ENCODE assay signal across 19 mouse cellular contexts in genomic region chr5:36809123-36809522, GRCm38 (mm10). TPM values are rescaled to one million over a fixed set of nuclear protein-coding genes. Genes with fewer than 3 reads are reported as not detected.
DNase-seq lines count a peak whose midpoint lies in the region; ATAC-seq and TF ChIP-seq lines count a peak whose summit lies in the region.
"Had no signal": no experiment of that assay in that cellular context is flagged by ENCODE, and none has a peak within 500 bp of the region (broad histone marks: within the 10 kb centered on the region; RNA-seq: fewer than 3 reads in every experiment).

No protein-coding gene starts in this region.

- 90% methylated on average over 7 of the region's 7 CpGs for WGBS in heart, embryonic 11.5 days (ENCODE audit: insufficient replicate concordance)
- WGBS in bone marrow, adult 2 months: 77% methylated on average over 7 of the region's 7 CpGs

- no peaks in the 10 kb centered on the region for H3K36me3 ChIP-seq in heart, embryonic 11.5 days (ENCODE audit: control insufficient read depth, insufficient read depth, low read length)
- no peaks in the 10 kb centered on the region for H3K36me3 ChIP-seq in myocyte (ENCODE audit: control insufficient read depth, insufficient read depth)
- H3K36me3 ChIP-seq: hindbrain, embryonic 12.5 days had no signal

- no peaks in the 10 kb centered on the region for H3K9me3 ChIP-seq in heart, embryonic 11.5 days (replicated peaks; ENCODE audit: control insufficient read depth, low read length)
- H3K9me3 ChIP-seq: embryonic facial prominence, embryonic 10.5 days; forebrain, embryonic 13.5 days; hindbrain, embryonic 12.5 days had no signal

- intact Hi-C loops in gastrocnemius, adult 2 months (cut with DNase I): no loop called here

- H3ac ChIP-seq in myocyte (ENCODE audit: control insufficient read depth, insufficient read length): no peak overlapping the region

- DNase-seq in heart, adult 18-20 months: peak; percentile 57 to 62
- peak; percentile 35 for DNase-seq in 3134 (ENCODE audit: extremely low read depth, insufficient read length, low spot score)
- no peak for DNase-seq in thymus, postnatal 25 days
- no peak for DNase-seq in gastrocnemius, adult 2 months
- DNase-seq: adrenal gland, postnatal 10 days; cerebellum, adult 11-12 months; cerebellum, adult 9-10 months; forebrain, postnatal 0 days; gastrocnemius, postnatal 36 days; kidney, adult 9 months had no signal

- TF ChIP-seq CTCF in bone marrow, adult 2 months (IDR thresholded peaks at IDR 0.05; ENCODE audit: control insufficient read depth, insufficient read depth, low read length): no peak
- TF ChIP-seq CTCF in gastrocnemius, adult 2 months (IDR thresholded peaks at IDR 0.05): no peak

- TF ChIP-seq POLR2A in bone marrow, adult 2 months (IDR thresholded peaks at IDR 0.05; ENCODE audit: borderline replicate concordance, control insufficient read depth, low read depth, low read length): 0 out of 2 replicates have a peak, but pooled peaks have one; percentile 6
- TF ChIP-seq POLR2A in myocyte (IDR thresholded peaks at IDR 0.05; ENCODE audit: insufficient read length, low read depth): no peak

- no peaks in the 10 kb centered on the region for H3K27me3 ChIP-seq in heart, embryonic 11.5 days (ENCODE audit: control insufficient read depth, insufficient read depth, low read length)
- peaks cover 11% of the 10 kb centered on the region for H3K27me3 ChIP-seq in myocyte (ENCODE audit: control insufficient read depth, insufficient read depth, insufficient read length)
- H3K27me3 ChIP-seq: forebrain, embryonic 13.5 days; hindbrain, embryonic 12.5 days had no signal

- H3K4me1 ChIP-seq in heart, embryonic 11.5 days (ENCODE audit: control insufficient read depth, insufficient read depth, low read length): peaks cover 3% of the 10 kb centered on the region; the same call in 1 of the 2 replicates
- H3K4me1 ChIP-seq in bone marrow, adult 2 months (ENCODE audit: control insufficient read depth, insufficient read depth, low read length): peaks cover 1% of the 10 kb centered on the region; the same call in 1 of the 2 replicates
- H3K4me1 ChIP-seq: forebrain, embryonic 13.5 days; hindbrain, embryonic 12.5 days had no signal

- no peak overlapping the region for H3K9ac ChIP-seq in heart, embryonic 11.5 days (ENCODE audit: low read depth, low read length)
- H3K9ac ChIP-seq: forebrain, embryonic 13.5 days; forebrain, postnatal 0 days; hindbrain, embryonic 12.5 days had no signal

- H3K27ac ChIP-seq in heart, embryonic 11.5 days (ENCODE audit: low read depth, low read length): no peak overlapping the region
- no peak overlapping the region for H3K27ac ChIP-seq in bone marrow, adult 2 months (ENCODE audit: control insufficient read depth, insufficient read depth, low read depth, low read length, poor library complexity)
- H3K27ac ChIP-seq in gastrocnemius, adult 2 months: no peak overlapping the region
- H3K27ac ChIP-seq: embryonic facial prominence, embryonic 10.5 days; forebrain, embryonic 13.5 days; hindbrain, embryonic 12.5 days had no signal

- ATAC-seq in heart, embryonic 11.5 days (replicated peaks; ENCODE audit: insufficient number of reproducible peaks, low FRiP score, low TSS enrichment): no peak
- ATAC-seq: forebrain, embryonic 13.5 days; forebrain, postnatal 0 days; hindbrain, embryonic 16.5 days; inflammation-experienced regulatory T-cells, adult 6 months; intestine, postnatal 0 days had no signal

- no peak overlapping the region for H3K4me3 ChIP-seq in heart, embryonic 11.5 days (ENCODE audit: low read depth, low read length)
- no peak overlapping the region for H3K4me3 ChIP-seq in bone marrow, adult 2 months (replicated peaks; ENCODE audit: control insufficient read depth, low read depth, low read length)
- H3K4me3 ChIP-seq in myocyte: no peak overlapping the region
- no peak overlapping the region for H3K4me3 ChIP-seq in gastrocnemius, adult 2 months
- H3K4me3 ChIP-seq: embryonic facial prominence, embryonic 10.5 days; forebrain, embryonic 13.5 days; hindbrain, embryonic 12.5 days had no signal

- H3K4me2 ChIP-seq in heart, embryonic 11.5 days: no peak overlapping the region
- no peak overlapping the region for H3K4me2 ChIP-seq in myocyte (ENCODE audit: low read depth)
- H3K4me2 ChIP-seq: forebrain, embryonic 13.5 days; hindbrain, embryonic 12.5 days had no signal

- H3K79me2 ChIP-seq in myocyte (ENCODE audit: control insufficient read depth, insufficient read depth): no peaks in the 10 kb centered on the region

TF ChIP-seq in myocyte, 11 proteins besides CTCF, POLR2A, EP300 and RAD21:
- no peak for TF ChIP-seq TCF12 (IDR thresholded peaks at IDR 0.05; ENCODE audit: insufficient read depth, poor library complexity, severe bottlenecking)
- TF ChIP-seq E2F4 (IDR thresholded peaks at IDR 0.05; ENCODE audit: insufficient read depth): no peak
- TF ChIP-seq MAX (IDR thresholded peaks at IDR 0.05; ENCODE audit: low read depth): no peak
- TF ChIP-seq TCF3 (IDR thresholded peaks at IDR 0.05; ENCODE audit: insufficient read length, low read depth): peak; percentile 25
- no peak for TF ChIP-seq REST (IDR thresholded peaks at IDR 0.05; ENCODE audit: insufficient read depth, insufficient read length)
- no peak for TF ChIP-seq USF1 (IDR thresholded peaks at IDR 0.05; ENCODE audit: low read depth)
- TF ChIP-seq CEBPB (IDR thresholded peaks at IDR 0.05; ENCODE audit: insufficient read depth, poor library complexity, severe bottlenecking): no peak
- peak in 2 of 3 experiments; percentile 16 to 80 for TF ChIP-seq MYOG (IDR thresholded peaks at IDR 0.05; ENCODE audit: control insufficient read depth in 1 of 3, insufficient read depth in 1 of 3, insufficient read length in 2 of 3, low read depth in 2 of 3)
- no peak for TF ChIP-seq SRF (IDR thresholded peaks at IDR 0.05; ENCODE audit: control insufficient read depth, insufficient read length, low read depth)
- no peak for TF ChIP-seq POLR2AphosphoS2 (IDR thresholded peaks at IDR 0.05; ENCODE audit: insufficient read length, low read depth)
- peak in 2 of 3 experiments; percentile 39 to 85 for TF ChIP-seq MYOD1 (IDR thresholded peaks at IDR 0.05; ENCODE audit: control insufficient read depth in 1 of 3, insufficient read length in 2 of 3, low read depth in 2 of 3)

RNA-seq across cellular contexts. Expression of gene Mrfap1, which starts 12.6 kb away (rescaled TPM):
- total RNA-seq in heart, adult 18-20 months (2021): 100 to 1,000 TPM; 282 to 304 TPM
- polyA plus RNA-seq in heart, embryonic 11.5 days (2014; fragmentation: Nextera tagmentation; extraction: Ambion mirVana): 420 and 433 TPM in 2 replicates
- 122 and 153 TPM in 2 replicates for polyA plus RNA-seq in bone marrow, adult 2 months (2011; ENCODE audit: insufficient read depth, insufficient read length, low replicate concordance, missing spikeins)
- 263 TPM for polyA plus RNA-seq in myocyte (2012; fragmentation: generic; extraction: Trizol)
- total RNA-seq in gastrocnemius, adult 2 months (2021): 100 to 1,000 TPM; 207 to 261 TPM

RNA-seq across cellular contexts. Expression of gene Man2b2, which starts 21.3 kb away (rescaled TPM):
- 10 to 100 TPM; 24.6 to 27.4 TPM for total RNA-seq in heart, adult 18-20 months (2021)
- polyA plus RNA-seq in heart, embryonic 11.5 days (2014; fragmentation: Nextera tagmentation; extraction: Ambion mirVana): 12.9 and 17.0 TPM in 2 replicates
- polyA plus RNA-seq in bone marrow, adult 2 months (2011; ENCODE audit: insufficient read depth, insufficient read length, low replicate concordance, missing spikeins): 7.0 and 16.5 TPM in 2 replicates
- 9.7 TPM for polyA plus RNA-seq in myocyte (2012; fragmentation: generic; extraction: Trizol)
- 1 to 10 TPM; 4.7 to 6.2 TPM for total RNA-seq in gastrocnemius, adult 2 months (2021)

RNA-seq across cellular contexts. Expression of gene Ppp2r2c, which starts 59.2 kb away (rescaled TPM):
- total RNA-seq in heart, adult 18-20 months (2021): 1 to 10 TPM; 4.7 to 4.9 TPM
- polyA plus RNA-seq in heart, embryonic 11.5 days (2014; fragmentation: Nextera tagmentation; extraction: Ambion mirVana): 0.19 and 0.72 TPM in 2 replicates
- 0.60 TPM in 1 of 2 replicates, not detected in the other for polyA plus RNA-seq in bone marrow, adult 2 months (2011; ENCODE audit: insufficient read depth, insufficient read length, low replicate concordance, missing spikeins)
- polyA plus RNA-seq in myocyte (2012; fragmentation: generic; extraction: Trizol): 0.01 TPM
- total RNA-seq in gastrocnemius, adult 2 months (2021): under 1 TPM; 0.17 to 0.18 TPM

Comparison
In these comparisons a context has a peak if more than half of its experiments do, and no peak if none do; other contexts are left out.
1. DNase-seq: peak in heart, adult 18-20 months (2 of 2) and 3134 (single experiment); none in thymus, postnatal 25 days (single experiment) and gastrocnemius, adult 2 months (single experiment).